Mouse (Mus musculus) kidney, adult 2 months (tissue): ENCODE measurements around the gene Igfbpl1. TPM values are rescaled to one million over a fixed set of nuclear protein-coding genes. Genes with fewer than 3 reads are reported as not detected.

ENCODE experiments used
- DNase-seq: peaks from one replicate; pipeline ENCODE4 v3.0.0; 2021
- H3K27ac ChIP-seq: fragments of 200-500 bp; 2 replicates; pipeline ENCODE4 v1.5.1; 2012; ENCODE audit warnings: low read depth, low read length, control low read depth, inconsistent platforms; ENCODE audit not compliant: insufficient read depth
- H3K27me3 ChIP-seq: fragments of 200-500 bp; replicated peaks from 2 replicates; pipeline ENCODE4 v1.6.1; 2012; ENCODE audit warnings: mild to moderate bottlenecking, moderate library complexity, low read length, inconsistent platforms; ENCODE audit not compliant: control insufficient read depth, insufficient read depth
- H3K36me3 ChIP-seq: fragments of 200-500 bp; 2 replicates; pipeline ENCODE4 v1.6.1; 2012; ENCODE audit warnings: mild to moderate bottlenecking, moderate library complexity, low read length, inconsistent platforms; ENCODE audit not compliant: control insufficient read depth, insufficient read depth
- H3K4me1 ChIP-seq: fragments of 200-500 bp; 2 replicates; pipeline ENCODE4 v1.6.1; 2011; ENCODE audit warnings: low read length; ENCODE audit not compliant: control insufficient read depth, insufficient read depth
- H3K4me3 ChIP-seq: fragments of 200-500 bp; 2 replicates; pipeline ENCODE4 v1.5.1; 2011; ENCODE audit warnings: mild to moderate bottlenecking, low read depth, low read length, control low read depth; ENCODE audit not compliant: insufficient read depth
- CTCF ChIP-seq: fragments of 200-500 bp; conservative IDR thresholded peaks from 2 replicates; pipeline ENCODE4 v1.5.1; 2011; ENCODE audit warnings: low read depth, mild to moderate bottlenecking, control low read depth, low read length, moderate library complexity, mixed read lengths; ENCODE audit not compliant: insufficient read depth, insufficient read length
- POLR2A ChIP-seq: fragments of 200-500 bp; IDR thresholded peaks from one replicate; pipeline ENCODE4 v1.6.1; 2011; ENCODE audit warnings: low read depth, low read length, control low read depth
- WGBS: fragments of 180-500 bp; shearing (Covaris S2); methylation state at CpG from one replicate; pipeline ENCODE4 v1.1.7; 2018; 5-methylcytosine and 5-hydroxymethylcytosine counted together
- polyA plus RNA-seq: library from polyadenylated mRNA; depleted of rRNA; stranded (reverse); fragments of >200 nt; gene quantifications from 2 replicates; pipeline ENCODE4 v1.2.3, GENCODE M21; 2012; rRNA removed

The Igfbpl1 gene
- polyA plus RNA-seq, 1 experiment = not detected

GRCm38 (mm10) chr4:45762600-45762999, 64.1 kb downstream of the Igfbpl1 start:
- DNase-seq = no peak
- 96% methylated on average over 4 of the region's 4 CpGs for WGBS

More at GRCm38 (mm10) chr4:45762600-45762999, 64.1 kb downstream of the Igfbpl1 start:
- TF ChIP-seq POLR2A = no peak
- no peak for TF ChIP-seq CTCF
- Histone ChIP-seq H3K27ac (no peak overlapping the region), H3K4me3 (no peak overlapping the region), H3K36me3 (no peaks in the 10 kb centered on the region), H3K4me1 (no peaks in the 10 kb centered on the region), H3K27me3 (no peaks in the 10 kb centered on the region)

Other genes with a start within 250 kb of the Igfbpl1 start
- gene Aldh1b1, start 27.9 kb downstream of the Igfbpl1 start, polyA plus RNA-seq = 4.2 and 5.8 TPM in 2 replicates
- gene Stra6l, start 21.7 kb upstream of the Igfbpl1 start, polyA plus RNA-seq = 6.3 and 9.1 TPM in 2 replicates
- gene Ccdc180, start 63.4 kb upstream of the Igfbpl1 start, polyA plus RNA-seq = 0.17 and 0.34 TPM in 2 replicates
- 13.2 and 19.1 TPM in 2 replicates for gene Tdrd7, start 138.4 kb upstream of the Igfbpl1 start, polyA plus RNA-seq
- gene Tmod1, start 212.0 kb upstream of the Igfbpl1 start, polyA plus RNA-seq = 0.80 and 2.3 TPM in 2 replicates